Mouse (Mus musculus): ENCODE data around the gene Cacna2d4. TPM values are rescaled to one million over a fixed set of nuclear protein-coding genes. Genes with fewer than 3 reads are reported as not detected.

The Cacna2d4 gene
- polyA plus RNA-seq (2017; shearing (Covaris generic)), result 13.3 TPM

DNA sequence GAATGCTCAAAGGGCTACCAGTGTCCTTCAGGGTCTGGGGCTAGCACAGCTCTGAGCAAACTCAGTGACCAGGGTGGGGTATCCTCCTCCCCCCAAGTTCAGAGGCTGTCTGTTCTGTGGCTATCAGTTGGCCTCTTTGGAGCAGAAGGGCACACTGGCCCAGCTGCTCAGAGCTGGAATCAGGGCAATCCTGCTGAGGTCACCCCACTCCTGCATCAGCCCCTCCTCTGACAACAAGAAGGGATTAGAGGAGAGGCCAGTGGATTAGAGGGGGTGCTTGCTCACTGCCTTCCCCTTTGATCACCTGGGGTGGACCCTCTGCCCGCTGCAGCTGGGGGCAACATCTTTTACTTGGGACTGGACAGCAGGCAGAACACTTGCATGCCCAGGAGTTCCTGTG lies at the start of gene Cacna2d4:
Gene Cacna2d4, plus strand, starts transcription at position 286 of the 400 bp plus-strand sequence.

DNA sequence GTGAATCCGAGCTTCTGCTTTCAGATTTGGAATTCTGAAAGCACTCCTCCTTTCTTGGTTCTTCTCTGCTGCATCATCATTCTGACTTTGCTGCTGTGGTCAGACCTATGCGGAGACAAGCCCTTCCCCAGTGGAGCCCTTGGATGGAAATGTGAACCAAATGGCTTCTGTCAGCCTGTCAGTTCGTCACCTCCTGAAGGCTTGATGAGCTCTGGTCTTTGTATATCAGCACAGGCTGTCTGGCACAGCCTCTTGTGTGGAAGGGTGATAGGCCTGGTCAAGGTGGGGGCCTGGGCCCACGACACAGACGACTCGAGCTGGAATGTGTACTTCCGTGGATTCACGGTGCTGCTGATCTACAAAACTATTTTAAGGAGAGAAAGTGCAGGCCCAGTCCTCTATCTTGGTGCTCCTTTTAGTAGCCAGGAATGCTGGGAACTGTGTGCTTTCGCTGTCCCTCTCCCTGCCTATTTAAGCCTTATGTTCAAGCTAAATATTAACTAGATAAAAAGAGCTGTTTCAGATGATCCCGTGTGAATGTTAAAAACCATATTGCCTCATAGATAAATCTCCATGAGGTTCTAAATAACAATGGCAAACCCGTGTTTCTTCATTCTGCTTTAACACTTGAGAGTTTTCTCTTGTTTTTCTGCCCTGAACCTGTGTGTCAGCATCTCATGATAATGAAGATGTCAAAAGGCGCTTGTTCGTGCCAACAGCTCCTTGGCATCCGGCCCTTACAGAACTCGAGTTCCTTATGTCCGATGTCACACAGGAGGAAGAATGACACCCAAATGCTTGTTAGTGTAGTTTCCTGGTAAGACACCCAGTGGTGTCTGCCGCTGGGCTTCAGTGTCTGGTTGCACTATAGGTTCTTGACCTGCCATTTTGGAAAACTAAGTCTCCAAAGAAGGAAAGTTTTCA lies 39.7 kb upstream of the Cacna2d4 start, which contains the start of gene Cacna1c:
Gene Cacna1c, minus strand, starts transcription at position 37 of the 924 bp plus-strand sequence.

DNA sequence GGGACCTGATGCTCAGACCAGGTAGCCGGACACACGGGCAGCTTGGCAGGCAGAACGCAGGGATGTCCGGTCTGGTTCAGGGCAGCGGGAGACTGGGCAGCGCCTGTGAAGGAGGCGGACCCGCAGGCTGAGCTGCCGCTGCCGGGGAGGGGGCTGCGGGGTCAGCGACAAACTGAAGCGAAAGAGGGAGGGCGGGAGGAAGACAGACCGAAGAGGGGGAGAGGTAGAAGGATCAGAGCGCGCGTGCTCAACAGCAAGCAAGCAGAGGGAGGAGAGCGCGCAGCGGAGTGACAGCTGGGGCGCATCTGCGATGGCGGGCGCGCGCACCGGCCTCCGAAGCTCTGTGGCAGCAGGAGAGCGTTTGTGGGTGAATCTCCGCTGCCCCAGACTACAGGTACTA lies 94.2 kb downstream of the Cacna2d4 start, which contains the start of gene Lrtm2:
Gene Lrtm2, minus strand, starts transcription at position 261 of the 400 bp plus-strand sequence.

Other genes with a start within 250 kb of the Cacna2d4 start
- gene Dcp1b, start 61.3 kb upstream of the Cacna2d4 start, polyA plus RNA-seq (2017; shearing (Covaris generic)), result 20.4 TPM
- gene Cacna1c, start 40.1 kb upstream of the Cacna2d4 start, polyA plus RNA-seq (2017; shearing (Covaris generic)), result 0.29 TPM
- gene Lrtm2, start 94.2 kb downstream of the Cacna2d4 start, polyA plus RNA-seq (2017; shearing (Covaris generic)), result 0.16 TPM
- gene Adipor2, start 181.2 kb downstream of the Cacna2d4 start, polyA plus RNA-seq (2017; shearing (Covaris generic)), result 5.0 TPM
- gene Fbxl14, start 243.1 kb downstream of the Cacna2d4 start, polyA plus RNA-seq (2017; shearing (Covaris generic)), result 9.3 TPM